Mouse (Mus musculus) liver, adult 2 months (tissue): Measurements from ENCODE around the gene Nos1ap. TPM values are rescaled to one million over a fixed set of nuclear protein-coding genes. Genes with fewer than 3 reads are reported as not detected.

Experiments used
- DNase-seq: peaks from one replicate; pipeline ENCODE4 v3.0.0-alpha.2; 2011; ENCODE audit warnings: low read depth, low spot score; ENCODE audit errors: extremely low read depth
- H3K27ac ChIP-seq: fragments of 200-500 bp; replicated peaks from 2 replicates; pipeline ENCODE4 v1.5.1; 2012; ENCODE audit warnings: low read depth, mild to moderate bottlenecking, control low read depth, inconsistent platforms, low read length; ENCODE audit not compliant: insufficient read depth
- H3K27me3 ChIP-seq: fragments of 200-500 bp; 2 replicates; pipeline ENCODE4 v1.6.1; 2012; ENCODE audit warnings: mild to moderate bottlenecking, moderate library complexity, low read length, inconsistent platforms; ENCODE audit not compliant: control insufficient read depth, insufficient read depth
- H3K36me3 ChIP-seq: fragments of 200-500 bp; 2 replicates; pipeline ENCODE4 v1.6.1; 2012; ENCODE audit warnings: low read length, inconsistent platforms; ENCODE audit not compliant: control insufficient read depth, insufficient read depth
- H3K4me1 ChIP-seq: fragments of 200-500 bp; 2 replicates; pipeline ENCODE4 v1.6.1; 2011; ENCODE audit warnings: low read length; ENCODE audit not compliant: control insufficient read depth, insufficient read depth
- H3K4me3 ChIP-seq: fragments of 200-500 bp; 2 replicates; pipeline ENCODE4 v1.5.1; 2011; ENCODE audit warnings: low read depth, mild to moderate bottlenecking, control low read depth, low read length, moderate library complexity; ENCODE audit not compliant: insufficient read depth
- H3K79me2 ChIP-seq: fragments of 200-500 bp; 2 replicates; pipeline ENCODE4 v1.6.1; 2012; ENCODE audit warnings: inconsistent platforms, mild to moderate bottlenecking, low read length, moderate library complexity; ENCODE audit not compliant: control insufficient read depth, insufficient read depth
- H3K9ac ChIP-seq: fragments of 200-500 bp; 2 replicates; pipeline ENCODE4 v1.6.1; 2012; ENCODE audit warnings: low read depth, mild to moderate bottlenecking, control low read depth, inconsistent platforms, low read length
- CTCF ChIP-seq: fragments of 200-500 bp; IDR thresholded peaks from 2 replicates; pipeline ENCODE4 v1.5.1; 2011; ENCODE audit warnings: low read depth, low read length, control low read depth
- POLR2A ChIP-seq: fragments of 200-500 bp; IDR thresholded peaks from 2 replicates; pipeline ENCODE4 v1.6.1; 2011; ENCODE audit warnings: low read length, control low read depth; ENCODE audit not compliant: insufficient read depth; ENCODE audit errors: extremely low read depth
- WGBS: fragments of 180-500 bp; shearing (Covaris S2); methylation state at CpG from one replicate; pipeline ENCODE4 v1.1.7; 2018; 5-methylcytosine and 5-hydroxymethylcytosine counted together
- polyA plus RNA-seq: library from polyadenylated mRNA; depleted of rRNA; stranded (reverse); fragments of >200 nt; gene quantifications from 2 replicates; pipeline ENCODE4 v1.2.3, GENCODE M21; 2012
- total RNA-seq: library from RNA; depleted of rRNA; stranded (reverse); fragments of >200 nt; gene quantifications from 2 replicates; pipeline ENCODE4 v1.2.3, GENCODE M21; 2014

Gene Nos1ap
- total and polyA plus RNA-seq, 2 experiments: 1.8 to 3.1 TPM

DNA sequence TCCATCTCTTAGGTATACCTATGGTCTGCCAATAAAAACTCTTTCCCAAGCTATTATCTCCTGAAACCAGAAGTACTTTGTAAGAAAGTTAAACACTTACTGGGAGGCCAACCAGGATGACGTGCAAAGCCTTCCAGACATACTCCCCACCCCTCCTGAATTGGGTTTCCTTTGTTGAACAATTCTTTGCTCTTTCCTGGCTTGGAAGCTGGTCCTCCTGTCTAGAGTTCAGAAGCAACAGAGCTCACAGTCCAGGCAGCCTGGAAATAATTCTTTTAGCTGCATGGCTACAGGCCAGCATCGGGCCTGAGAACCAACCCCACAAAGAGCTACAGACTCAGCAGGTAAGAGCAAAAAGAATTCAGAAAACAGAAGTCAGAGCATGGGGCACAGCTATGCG lies 243.4 kb downstream of the Nos1ap start:
- 83% methylated on average over 3 of the region's 3 CpGs for WGBS
- DNase-seq: no peak
- Histone ChIP-seq H3K4me1 (peaks cover 12% of the 10 kb centered on the region; the same call in 1 of the 2 replicates), H3K27me3 (no peaks in the 10 kb centered on the region), H3K79me2 (no peaks in the 10 kb centered on the region), H3K36me3 (0 out of 2 replicates have a peak, but pooled peaks cover 2% of the 10 kb centered on the region), H3K4me3 (no peak overlapping the region), H3K9ac (no peak overlapping the region), H3K27ac (no peak overlapping the region)
- TF ChIP-seq CTCF: no peak
- TF ChIP-seq POLR2A: no peak

GRCm38 (mm10) chr1:170343906-170344305 lies 245.8 kb downstream of the Nos1ap start:
- no peak for TF ChIP-seq POLR2A
- no peak for TF ChIP-seq CTCF
- Histone ChIP-seq H3K4me1 (peaks cover 12% of the 10 kb centered on the region; the same call in 1 of the 2 replicates), H3K4me3 (no peak overlapping the region), H3K27me3 (no peaks in the 10 kb centered on the region), H3K36me3 (0 out of 2 replicates have a peak, but pooled peaks cover 2% of the 10 kb centered on the region), H3K79me2 (no peaks in the 10 kb centered on the region), H3K9ac (no peak overlapping the region), H3K27ac (0 out of 2 replicates have a peak overlapping the region, but pooled peaks have one; percentile 26)
- 23% methylated on average over 4 of the region's 4 CpGs for WGBS
- DNase-seq: peak; percentile 95

- Histone ChIP-seq H3K9ac (no peak overlapping the region), H3K79me2 (no peaks in the 10 kb centered on the region), H3K4me3 (no peak overlapping the region), H3K4me1 (peaks cover 12% of the 10 kb centered on the region; the same call in 1 of the 2 replicates), H3K27me3 (no peaks in the 10 kb centered on the region), H3K27ac (no peak overlapping the region), H3K36me3 (no peaks in the 10 kb centered on the region)
- WGBS: 88% methylated on average over 8 of the region's 8 CpGs
- DNase-seq: no peak
- TF ChIP-seq CTCF (no peak), POLR2A (no peak)
These were observed 246.6 kb downstream of the Nos1ap start for GRCm38 (mm10) chr1:170343081-170343480.

DNA sequence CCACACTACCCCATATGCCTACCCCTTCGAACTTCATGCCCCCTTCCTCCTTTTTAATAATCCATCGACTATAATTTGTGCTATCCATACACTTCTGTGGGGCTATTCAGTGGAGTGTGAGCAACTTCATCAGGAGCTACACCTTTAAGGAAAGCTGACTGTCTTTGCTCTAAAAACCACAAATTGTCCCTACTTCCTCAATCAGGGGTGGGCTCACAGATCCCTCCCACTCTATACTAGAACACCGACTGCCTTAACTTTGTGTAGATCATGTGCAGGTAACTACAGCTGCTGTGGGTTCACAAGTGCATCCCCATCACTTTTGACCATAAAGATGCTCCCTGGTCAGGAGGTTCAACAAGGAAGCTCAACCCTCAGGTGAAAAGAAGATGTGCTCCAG lies 249.7 kb downstream of the Nos1ap start:
- H3K9ac ChIP-seq: no peak overlapping the region
- no peak for TF ChIP-seq CTCF
- TF ChIP-seq POLR2A: no peak
- WGBS: 95% methylated on average over 3 of the region's 3 CpGs
- H3K4me3 ChIP-seq: no peak overlapping the region
- no peaks in the 10 kb centered on the region for H3K27me3 ChIP-seq
- H3K27ac ChIP-seq: no peak overlapping the region
- H3K4me1 ChIP-seq: peaks cover 12% of the 10 kb centered on the region; the same call in 1 of the 2 replicates
- peaks cover 3% of the 10 kb centered on the region; the same call in 1 of the 2 replicates for H3K36me3 ChIP-seq
- no peaks in the 10 kb centered on the region for H3K79me2 ChIP-seq
- no peak for DNase-seq

DNA sequence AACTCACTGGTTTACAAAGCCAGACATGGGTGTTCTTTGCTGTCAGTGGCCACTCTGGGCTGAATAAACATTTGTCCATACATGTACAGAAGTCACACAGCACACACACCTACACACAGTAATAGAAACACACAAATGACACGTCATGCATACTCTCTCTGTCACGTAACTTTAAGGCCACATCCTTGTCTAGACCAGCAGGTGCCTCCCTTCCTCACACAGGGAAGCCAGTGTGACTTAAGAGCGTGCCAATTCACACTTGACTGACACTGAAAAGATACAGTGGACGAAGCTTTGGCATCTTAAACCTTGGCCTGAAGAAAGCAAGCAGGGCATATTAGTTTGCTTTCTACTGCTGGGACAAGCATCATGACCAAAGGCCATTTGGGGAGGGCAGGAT lies 256.9 kb downstream of the Nos1ap start:
- WGBS: 90% methylated on average over 4 of the region's 4 CpGs

DNA sequence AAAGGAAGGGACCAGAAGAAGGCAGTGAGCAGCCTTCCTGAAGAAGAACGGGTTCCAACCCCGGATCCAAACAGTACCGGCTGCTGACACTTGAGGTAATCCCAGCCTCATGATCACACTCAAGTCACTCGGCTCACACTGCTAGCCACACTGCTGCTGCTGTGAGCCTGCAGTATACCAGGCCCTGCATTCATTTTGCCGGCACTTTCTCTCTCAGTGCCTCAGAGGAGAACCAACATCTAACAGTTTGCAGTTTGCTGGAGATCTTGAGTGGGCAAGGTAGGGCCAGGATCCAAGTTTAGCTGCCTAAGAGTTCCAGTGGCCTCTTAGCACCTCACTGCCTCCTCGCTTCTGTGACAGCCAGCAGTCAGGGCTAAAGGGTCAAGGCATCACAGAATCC lies 257.7 kb downstream of the Nos1ap start:
- Histone ChIP-seq H3K27me3 (no peaks in the 10 kb centered on the region), H3K9ac (no peak overlapping the region), H3K4me3 (no peak overlapping the region), H3K79me2 (no peaks in the 10 kb centered on the region), H3K4me1 (no peaks in the 10 kb centered on the region), H3K36me3 (peaks cover 2% of the 10 kb centered on the region; the same call in 1 of the 2 replicates), H3K27ac (no peak overlapping the region)
- no peak for DNase-seq
- WGBS: 86% methylated on average over 6 of the region's 6 CpGs
- TF ChIP-seq CTCF (no peak), POLR2A (no peak)

More for the DNA sequence above, 256.9 kb downstream of the Nos1ap start:
- Histone ChIP-seq H3K4me1 (no peaks in the 10 kb centered on the region), H3K27me3 (no peaks in the 10 kb centered on the region), H3K4me3 (no peak overlapping the region), H3K79me2 (no peaks in the 10 kb centered on the region), H3K27ac (no peak overlapping the region), H3K9ac (no peak overlapping the region), H3K36me3 (peaks cover 5% of the 10 kb centered on the region; the same call in 1 of the 2 replicates)
- DNase-seq: no peak
- TF ChIP-seq CTCF: no peak
- TF ChIP-seq POLR2A: no peak
